Mouse (Mus musculus): ENCODE measurements around the gene Kat7.

Gene Kat7

DNA sequence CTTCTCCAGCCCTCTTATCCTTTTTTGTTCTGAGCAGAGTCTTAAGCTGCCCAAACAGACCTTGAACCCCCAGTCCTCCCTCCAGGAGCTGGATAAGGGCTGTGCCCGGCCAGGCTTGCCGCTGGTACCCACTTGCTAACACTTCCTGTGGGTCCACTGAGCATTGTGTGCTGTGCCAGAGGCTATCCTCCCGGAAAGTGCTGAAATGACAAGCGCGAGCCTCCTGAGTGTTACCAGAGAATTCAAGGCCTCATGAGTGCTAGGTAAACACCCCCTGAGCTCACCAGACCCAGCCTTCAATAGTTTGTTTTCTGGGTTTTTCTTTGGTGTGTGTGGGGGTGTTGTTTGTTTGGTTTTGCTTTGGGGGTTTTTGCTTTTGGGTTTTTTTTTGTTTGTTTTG, 82.6 kb downstream of the Kat7 start:
- no peak for DNase-seq (ENCODE audit: low read depth)

DNA sequence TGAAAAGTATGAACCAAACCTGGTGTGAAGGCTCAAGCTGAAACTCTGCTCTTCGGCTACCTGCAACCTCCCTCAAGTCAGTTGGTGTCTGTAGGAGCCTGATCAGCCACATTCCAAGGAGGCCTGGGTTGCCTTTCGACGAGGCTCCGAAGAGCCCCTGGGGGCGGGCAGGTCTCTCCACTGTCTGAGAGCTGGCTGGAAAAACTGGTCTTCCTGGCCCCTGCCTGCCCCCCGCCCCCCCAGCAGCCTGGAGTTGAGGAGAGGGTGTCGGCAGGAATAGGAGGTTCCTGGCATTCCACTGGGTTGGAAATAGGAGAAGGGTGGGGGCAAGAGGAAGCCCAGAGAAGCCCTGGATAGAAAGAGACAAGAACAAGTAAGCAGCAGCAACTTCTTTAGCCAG, 84.6 kb downstream of the Kat7 start:
- no peak for DNase-seq (ENCODE audit: low read depth)
